Mouse (Mus musculus): ENCODE data around the gene Meiob. TPM values are rescaled to one million over a fixed set of nuclear protein-coding genes. Genes with fewer than 3 reads are reported as not detected.

Meiob gene
- polyA plus RNA-seq, 1 experiment from 2014 or later = 0.10 TPM

GRCm38 (mm10) chr17:24888862-24889261 is 84.8 kb downstream of the Meiob start:
- no peak for TF ChIP-seq CTCF (IDR thresholded peaks at IDR 0.05; ENCODE audit: low read depth)
- Histone ChIP-seq H3K4me3 (ENCODE audit: low read depth, low read length) (no peak overlapping the region), H3K4me2 (replicated peaks; ENCODE audit: low read depth) (no peak overlapping the region), H3K27ac (ENCODE audit: low read depth, low read length) (no peak overlapping the region), H3K4me1 (replicated peaks; ENCODE audit: control insufficient read depth, insufficient read depth, low read length) (peaks cover 14% of the 10 kb centered on the region; the same call in 1 of the 2 replicates), H3K9ac (ENCODE audit: low read depth, low read length) (no peak overlapping the region), H3K27me3 (replicated peaks; ENCODE audit: control insufficient read depth, insufficient read depth, low read length) (no peaks in the 10 kb centered on the region), H3K9me3 (ENCODE audit: control insufficient read depth) (no peaks in the 10 kb centered on the region), H3K36me3 (ENCODE audit: control insufficient read depth, insufficient read depth) (peaks cover 50% of the 10 kb centered on the region)
- 82% methylated on average over 3 of the region's 3 CpGs for WGBS
- no peak for ATAC-seq

Other genes with a start within 250 kb of the Meiob start
- gene Tsc2, start 171.7 kb upstream of the Meiob start, polyA plus RNA-seq (2015; fragmentation: Nextera tagmentation; extraction: Ambion mirVana) = 24.7 and 25.8 TPM in 2 replicates
- 5.0 and 5.5 TPM in 2 replicates for gene Nthl1, start 171.6 kb upstream of the Meiob start, polyA plus RNA-seq (2015; fragmentation: Nextera tagmentation; extraction: Ambion mirVana)
- 26.5 and 30.1 TPM in 2 replicates for gene Slc9a3r2, start 154.0 kb upstream of the Meiob start, polyA plus RNA-seq (2015; fragmentation: Nextera tagmentation; extraction: Ambion mirVana)
- gene Npw, start 145.8 kb upstream of the Meiob start, polyA plus RNA-seq (2015; fragmentation: Nextera tagmentation; extraction: Ambion mirVana) = 0.20 TPM in 1 of 2 replicates, not detected in the other
- gene Zfp598, start 134.6 kb upstream of the Meiob start, polyA plus RNA-seq (2015; fragmentation: Nextera tagmentation; extraction: Ambion mirVana) = 13.4 and 13.5 TPM in 2 replicates
- gene Syngr3, start 114.3 kb upstream of the Meiob start, polyA plus RNA-seq (2015; fragmentation: Nextera tagmentation; extraction: Ambion mirVana) = 6.0 and 6.2 TPM in 2 replicates
- gene Gfer, start 108.1 kb upstream of the Meiob start, polyA plus RNA-seq (2015; fragmentation: Nextera tagmentation; extraction: Ambion mirVana) = 42.0 and 42.2 TPM in 2 replicates
- gene Noxo1, start 108.1 kb upstream of the Meiob start, polyA plus RNA-seq (2015; fragmentation: Nextera tagmentation; extraction: Ambion mirVana) = 32.4 and 38.0 TPM in 2 replicates
- gene Tbl3, start 96.6 kb upstream of the Meiob start, polyA plus RNA-seq (2015; fragmentation: Nextera tagmentation; extraction: Ambion mirVana) = 23.8 and 25.2 TPM in 2 replicates
- gene Rnf151, start 86.2 kb upstream of the Meiob start, polyA plus RNA-seq (2015; fragmentation: Nextera tagmentation; extraction: Ambion mirVana) = not detected in 2 replicates
- gene Rps2, start 86.2 kb upstream of the Meiob start, polyA plus RNA-seq (2015; fragmentation: Nextera tagmentation; extraction: Ambion mirVana) = 757 and 776 TPM in 2 replicates
- gene Ndufb10, start 79.8 kb upstream of the Meiob start, polyA plus RNA-seq (2015; fragmentation: Nextera tagmentation; extraction: Ambion mirVana) = 406 and 413 TPM in 2 replicates
- gene Rpl3l, start 76.5 kb upstream of the Meiob start, polyA plus RNA-seq (2015; fragmentation: Nextera tagmentation; extraction: Ambion mirVana) = 0.27 TPM in 1 of 2 replicates, not detected in the other
- 47.4 and 47.8 TPM in 2 replicates for gene Msrb1, start 67.6 kb upstream of the Meiob start, polyA plus RNA-seq (2015; fragmentation: Nextera tagmentation; extraction: Ambion mirVana)
- 0.25 and 0.47 TPM in 2 replicates for gene Hs3st6, start 51.3 kb upstream of the Meiob start, polyA plus RNA-seq (2015; fragmentation: Nextera tagmentation; extraction: Ambion mirVana)
- 104 and 105 TPM in 2 replicates for gene Hagh, start 35.9 kb downstream of the Meiob start, polyA plus RNA-seq (2015; fragmentation: Nextera tagmentation; extraction: Ambion mirVana)
- 165 and 195 TPM in 2 replicates for gene Fahd1, start 46.1 kb downstream of the Meiob start, polyA plus RNA-seq (2015; fragmentation: Nextera tagmentation; extraction: Ambion mirVana)
- gene Igfals, start 61.7 kb downstream of the Meiob start, polyA plus RNA-seq (2015; fragmentation: Nextera tagmentation; extraction: Ambion mirVana) = 17.2 and 18.3 TPM in 2 replicates
- 48.0 and 53.5 TPM in 2 replicates for gene Nubp2, start 82.1 kb downstream of the Meiob start, polyA plus RNA-seq (2015; fragmentation: Nextera tagmentation; extraction: Ambion mirVana)
- 42.3 and 43.4 TPM in 2 replicates for gene Spsb3, start 82.4 kb downstream of the Meiob start, polyA plus RNA-seq (2015; fragmentation: Nextera tagmentation; extraction: Ambion mirVana)
- 16.7 and 18.5 TPM in 2 replicates for gene Eme2, start 90.8 kb downstream of the Meiob start, polyA plus RNA-seq (2015; fragmentation: Nextera tagmentation; extraction: Ambion mirVana)
- gene Mrps34, start 90.8 kb downstream of the Meiob start, polyA plus RNA-seq (2015; fragmentation: Nextera tagmentation; extraction: Ambion mirVana) = 132 and 141 TPM in 2 replicates
- gene Nme3, start 92.2 kb downstream of the Meiob start, polyA plus RNA-seq (2015; fragmentation: Nextera tagmentation; extraction: Ambion mirVana) = 47.4 and 54.4 TPM in 2 replicates
- 5.3 and 6.6 TPM in 2 replicates for gene Mapk8ip3, start 132.7 kb downstream of the Meiob start, polyA plus RNA-seq (2015; fragmentation: Nextera tagmentation; extraction: Ambion mirVana)
- 35.7 and 36.0 TPM in 2 replicates for gene Jpt2, start 156.4 kb downstream of the Meiob start, polyA plus RNA-seq (2015; fragmentation: Nextera tagmentation; extraction: Ambion mirVana)
- gene Cramp1l, start 211.5 kb downstream of the Meiob start, polyA plus RNA-seq (2015; fragmentation: Nextera tagmentation; extraction: Ambion mirVana) = 2.5 and 2.7 TPM in 2 replicates
- gene Ift140, start 211.8 kb downstream of the Meiob start, polyA plus RNA-seq (2015; fragmentation: Nextera tagmentation; extraction: Ambion mirVana) = 2.9 and 3.6 TPM in 2 replicates